14 mouse cellular contexts compared by ENCODE assay signal in the genomic region with DNA sequence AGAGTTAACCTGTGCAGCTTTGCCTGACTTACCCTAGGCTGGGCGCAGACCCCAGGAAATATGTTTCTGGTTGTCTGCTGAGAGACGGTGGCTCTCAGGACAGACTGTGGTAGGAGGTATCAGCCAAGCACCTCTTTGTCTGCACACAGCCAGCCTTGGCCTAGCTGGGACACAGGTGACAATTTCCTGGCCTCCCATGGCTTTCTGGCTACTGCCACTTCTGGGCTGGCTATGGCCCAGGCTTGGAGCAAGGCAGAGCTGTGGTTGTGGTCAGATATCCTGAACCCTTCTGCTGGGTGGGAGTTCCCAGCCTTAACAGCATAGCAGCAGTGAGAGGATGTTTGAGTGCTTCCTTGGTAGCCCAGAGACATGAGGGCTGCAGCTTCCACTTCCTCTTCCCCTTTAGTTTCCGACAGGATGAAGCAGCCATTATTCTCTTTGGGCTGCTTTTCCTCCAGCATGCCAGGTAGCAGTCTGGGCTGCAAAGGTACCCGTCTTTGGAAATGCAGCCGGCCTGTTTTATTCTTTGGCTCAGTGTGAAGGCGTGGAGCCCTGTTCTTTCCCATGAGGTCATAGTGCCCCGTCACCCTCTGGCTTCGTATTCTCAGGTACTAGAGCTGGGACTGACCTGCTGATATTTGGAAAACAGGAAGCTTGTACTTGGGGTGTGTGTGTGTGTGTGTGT. TPM values are rescaled to one million over a fixed set of nuclear protein-coding genes. Genes with fewer than 3 reads are reported as not detected.
DNase-seq lines count a peak whose midpoint lies in the region; ATAC-seq and TF ChIP-seq lines count a peak whose summit lies in the region.
"Had no signal": no experiment of that assay in that cellular context is flagged by ENCODE, and none has a peak within 500 bp of the region (broad histone marks: within the 10 kb centered on the region; RNA-seq: fewer than 3 reads in every experiment).

No protein-coding gene starts in this region.

- WGBS in midbrain, postnatal 0 days = 81% methylated on average over 8 of the region's 8 CpGs
- 87% methylated on average over 8 of the region's 8 CpGs for WGBS in midbrain, embryonic 16.5 days
- 83% methylated on average over 8 of the region's 8 CpGs for whole genome bisulfite sequencing in neural tube, embryonic 12.5 days

- H3K9ac ChIP-seq in midbrain, postnatal 0 days (replicated peaks; ENCODE audit: low read length, poor library complexity, severe bottlenecking) = no peak overlapping the region
- no peak overlapping the region for H3K9ac ChIP-seq in midbrain, embryonic 16.5 days (ENCODE audit: low read depth, low read length)
- H3K9ac ChIP-seq in neural tube, embryonic 12.5 days = no peak overlapping the region
- H3K9ac ChIP-seq: embryonic facial prominence, embryonic 12.5 days; limb, embryonic 12.5 days; midbrain, embryonic 12.5 days had no signal

- no peak overlapping the region for H3K4me2 ChIP-seq in midbrain, postnatal 0 days (ENCODE audit: low read depth, low read length, poor library complexity, severe bottlenecking)
- H3K4me2 ChIP-seq in midbrain, embryonic 16.5 days (ENCODE audit: low read length) = no peak overlapping the region
- peak overlapping the region; percentile 4; the same call in 1 of the 2 replicates for H3K4me2 ChIP-seq in neural tube, embryonic 12.5 days (replicated peaks)
- H3K4me2 ChIP-seq: embryonic facial prominence, embryonic 12.5 days; limb, embryonic 12.5 days; midbrain, embryonic 12.5 days had no signal

- H3K4me1 ChIP-seq in midbrain, postnatal 0 days (ENCODE audit: insufficient read depth, low read length) = peaks cover 5% of the 10 kb centered on the region; the same call in 1 of the 2 replicates
- H3K4me1 ChIP-seq in midbrain, embryonic 16.5 days (ENCODE audit: control insufficient read depth, insufficient read depth, low read length) = peaks cover 31% of the 10 kb centered on the region
- H3K4me1 ChIP-seq in neural tube, embryonic 12.5 days = peaks cover 53% of the 10 kb centered on the region
- H3K4me1 ChIP-seq: embryonic facial prominence, embryonic 12.5 days; heart, embryonic 10.5 days; limb, embryonic 12.5 days had no signal

- ATAC-seq in frontal cortex, adult (ENCODE audit: low TSS enrichment) = no peak
- no peak for ATAC-seq in midbrain, postnatal 0 days (ENCODE audit: low FRiP score)
- ATAC-seq in midbrain, embryonic 16.5 days = no peak
- ATAC-seq in neural tube, embryonic 12.5 days (ENCODE audit: low FRiP score, low read depth) = no peak
- ATAC-seq: inflammation-experienced regulatory T-cells, adult 6 months had no signal

- H3K27ac ChIP-seq in midbrain, postnatal 0 days (ENCODE audit: low read depth, low read length) = no peak overlapping the region
- no peak overlapping the region for H3K27ac ChIP-seq in midbrain, embryonic 16.5 days (ENCODE audit: low read length)
- peak overlapping the region; percentile 6; the same call in 1 of the 2 replicates for H3K27ac ChIP-seq in neural tube, embryonic 12.5 days
- H3K27ac ChIP-seq: embryonic facial prominence, embryonic 12.5 days; heart, embryonic 10.5 days; limb, embryonic 12.5 days; midbrain, embryonic 12.5 days had no signal

- H3K9me3 ChIP-seq in midbrain, postnatal 0 days (ENCODE audit: low read length) = no peaks in the 10 kb centered on the region
- no peaks in the 10 kb centered on the region for H3K9me3 ChIP-seq in midbrain, embryonic 16.5 days (replicated peaks; ENCODE audit: control insufficient read depth, low read length, poor library complexity, severe bottlenecking)
- H3K9me3 ChIP-seq in neural tube, embryonic 12.5 days = no peaks in the 10 kb centered on the region
- H3K9me3 ChIP-seq: embryonic facial prominence, embryonic 12.5 days; heart, embryonic 10.5 days; limb, embryonic 12.5 days; midbrain, embryonic 12.5 days had no signal

- no peak overlapping the region for H3K4me3 ChIP-seq in midbrain, postnatal 0 days (ENCODE audit: low read depth, low read length)
- H3K4me3 ChIP-seq in midbrain, embryonic 16.5 days (ENCODE audit: low read depth, low read length) = no peak overlapping the region
- no peak overlapping the region for H3K4me3 ChIP-seq in neural tube, embryonic 12.5 days
- H3K4me3 ChIP-seq: embryonic facial prominence, embryonic 12.5 days; heart, embryonic 10.5 days; limb, embryonic 12.5 days; midbrain, embryonic 12.5 days had no signal

- H3K36me3 ChIP-seq in midbrain, postnatal 0 days (ENCODE audit: insufficient read depth, low read length) = no peaks in the 10 kb centered on the region
- no peaks in the 10 kb centered on the region for H3K36me3 ChIP-seq in midbrain, embryonic 16.5 days (ENCODE audit: control insufficient read depth, insufficient read depth, low read length)
- no peaks in the 10 kb centered on the region for H3K36me3 ChIP-seq in neural tube, embryonic 12.5 days
- H3K36me3 ChIP-seq: embryonic facial prominence, embryonic 12.5 days; heart, embryonic 10.5 days; limb, embryonic 12.5 days had no signal

- DNase-seq in frontal cortex, postnatal 10 days (ENCODE audit: low spot score in 2 of 2) = peak; percentile 2 to 4
- peak; percentile 35 for DNase-seq in midbrain, postnatal 0 days (ENCODE audit: low spot score)
- DNase-seq in cerebellum, postnatal 25 days = peak; percentile 92
- no peak for DNase-seq in adipocyte (ENCODE audit: low spot score)
- no peak for DNase-seq in adrenal gland, adult 8-10 months
- DNase-seq: kidney, postnatal 10 days had no signal

- no peak for TF ChIP-seq CTCF in midbrain, postnatal 0 days (IDR thresholded peaks at IDR 0.05)

- no peaks in the 10 kb centered on the region for H3K27me3 ChIP-seq in midbrain, postnatal 0 days (ENCODE audit: insufficient read depth, low read length)
- H3K27me3 ChIP-seq in midbrain, embryonic 16.5 days (ENCODE audit: control insufficient read depth, insufficient read depth, low read depth, low read length) = no peaks in the 10 kb centered on the region
- no peaks in the 10 kb centered on the region for H3K27me3 ChIP-seq in neural tube, embryonic 12.5 days (replicated peaks)
- H3K27me3 ChIP-seq: embryonic facial prominence, embryonic 12.5 days; midbrain, embryonic 12.5 days had no signal

RNA-seq across cellular contexts. Expression of a gene that starts 9.2 kb away (rescaled TPM):
- total RNA-seq in midbrain, postnatal 0 days (2014; rRNA removed) = 374 and 379 TPM in 2 replicates
- polyA plus RNA-seq in midbrain, postnatal 0 days (2015; fragmentation: Nextera tagmentation; extraction: Ambion mirVana) = 185 and 199 TPM in 2 replicates
- 204 and 208 TPM in 2 replicates for polyA plus RNA-seq in midbrain, embryonic 16.5 days (2015; fragmentation: Nextera tagmentation; extraction: Ambion mirVana)
- 147 and 159 TPM in 2 replicates for polyA plus RNA-seq in neural tube, embryonic 12.5 days (2016; fragmentation: Nextera tagmentation; extraction: Ambion mirVana)
- 1 to 10 TPM in 1 of 4 experiments, under 1 TPM in 3; 0.12 to 1.7 (median 0.74) TPM for total RNA-seq in adrenal gland, adult 8-10 months (2022)
- polyA plus RNA-seq: inflammation-experienced regulatory T-cells, adult 6 months had no signal

Comparison
In these comparisons a context has a peak if more than half of its experiments do, and no peak if none do; other contexts are left out.
1. DNase-seq: peak in frontal cortex, postnatal 10 days (2 of 2), midbrain, postnatal 0 days (single experiment) and cerebellum, postnatal 25 days (2 of 2); none in adipocyte (single experiment) and adrenal gland, adult 8-10 months (single experiment).